Mouse (Mus musculus): ENCODE data around the gene Idh3g. TPM values are rescaled to one million over a fixed set of nuclear protein-coding genes. Genes with fewer than 3 reads are reported as not detected.
"Not testable (repeated sequence)": the region's sequence is repeated elsewhere in the genome, so short reads cannot be mapped to it uniquely, and the experiment has no call there.

The Idh3g gene
- polyA plus RNA-seq, 1 experiment from 2014 or later, result 258 TPM

GRCm38 (mm10) chrX:73744774-73745481 is 41.8 kb downstream of the Idh3g start:
- Histone ChIP-seq H3K4me3 (no peak overlapping the region), H3K4me1 (no peaks in the 10 kb centered on the region), H3K9me3 (no peaks in the 10 kb centered on the region), H3K27me3 (replicated peaks) (no peaks in the 10 kb centered on the region), H3K9ac (no peak overlapping the region), H3K4me2 (no peak overlapping the region), H3K27ac (no peak overlapping the region), H3K36me3 (replicated peaks) (no peaks in the 10 kb centered on the region)
- WGBS, result 88% methylated on average over 1 of the region's 1 CpGs
- ATAC-seq (replicated peaks), result no peak

GRCm38 (mm10) chrX:73739841-73740240 is 46.9 kb downstream of the Idh3g start:
- not testable (repeated sequence) for H3K36me3 ChIP-seq (replicated peaks); H3K9me3 ChIP-seq; H3K27ac ChIP-seq; H3K4me1 ChIP-seq; H3K4me2 ChIP-seq; ATAC-seq (replicated peaks); H3K4me3 ChIP-seq; H3K9ac ChIP-seq; H3K27me3 ChIP-seq (replicated peaks)
- WGBS, result 93% methylated on average over 7 of the region's 7 CpGs

DNA sequence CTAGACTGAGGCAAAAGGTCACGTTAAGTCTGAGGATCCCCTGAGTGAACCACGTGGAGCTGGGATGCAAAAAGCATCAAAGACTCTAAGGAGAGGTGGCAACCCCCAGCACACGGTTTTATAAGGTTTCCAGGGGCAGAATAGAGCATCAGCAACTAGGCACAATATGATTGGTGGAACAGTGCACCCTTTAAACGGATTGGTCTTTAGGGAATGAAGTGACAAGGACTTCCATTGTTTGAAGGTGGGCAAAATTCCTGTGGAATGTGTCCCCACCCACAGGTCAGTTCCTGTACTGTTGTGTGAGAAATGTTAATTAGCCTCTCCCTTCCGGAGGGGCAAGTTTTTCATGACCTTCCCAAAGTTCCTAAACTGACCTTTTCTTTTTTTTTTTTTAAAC is 47.5 kb downstream of the Idh3g start:
- Histone ChIP-seq H3K9ac (no peak overlapping the region), H3K4me2 (no peak overlapping the region), H3K36me3 (replicated peaks) (no peaks in the 10 kb centered on the region), H3K27me3 (replicated peaks) (no peaks in the 10 kb centered on the region), H3K9me3 (no peaks in the 10 kb centered on the region), H3K4me1 (no peaks in the 10 kb centered on the region), H3K4me3 (no peak overlapping the region), H3K27ac (no peak overlapping the region)
- no peak for ATAC-seq (replicated peaks)
- 69% methylated on average over 5 of the region's 5 CpGs for WGBS

DNA sequence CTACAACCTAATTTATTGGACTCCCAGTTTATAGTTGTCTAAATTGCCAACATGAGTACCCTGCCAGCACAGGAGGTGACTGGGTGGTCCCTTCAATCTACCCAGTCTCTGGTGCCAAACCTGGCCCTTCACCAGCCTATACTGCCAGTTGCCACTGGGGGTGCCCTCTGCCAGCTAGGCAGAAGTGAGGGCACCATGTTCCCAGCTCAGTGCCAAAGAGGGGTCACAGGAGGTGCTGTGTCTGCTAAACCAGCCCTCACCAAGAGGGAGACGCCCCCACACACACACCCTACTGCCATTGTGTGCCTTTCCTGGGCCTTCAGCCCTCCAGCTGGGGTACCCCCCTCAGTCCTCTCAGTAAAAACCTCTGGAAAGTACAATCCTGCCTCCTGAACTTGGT is 48.5 kb downstream of the Idh3g start:
- H3K27me3 ChIP-seq (replicated peaks), result no peaks in the 10 kb centered on the region
- no peak overlapping the region for H3K4me3 ChIP-seq
- no peak overlapping the region for H3K27ac ChIP-seq
- no peak overlapping the region for H3K9ac ChIP-seq
- H3K9me3 ChIP-seq, result no peaks in the 10 kb centered on the region
- WGBS, result 89% methylated on average over 1 of the region's 1 CpGs
- no peaks in the 10 kb centered on the region for H3K4me1 ChIP-seq
- H3K36me3 ChIP-seq (replicated peaks), result no peaks in the 10 kb centered on the region
- no peak overlapping the region for H3K4me2 ChIP-seq
- ATAC-seq (replicated peaks), result no peak

DNA sequence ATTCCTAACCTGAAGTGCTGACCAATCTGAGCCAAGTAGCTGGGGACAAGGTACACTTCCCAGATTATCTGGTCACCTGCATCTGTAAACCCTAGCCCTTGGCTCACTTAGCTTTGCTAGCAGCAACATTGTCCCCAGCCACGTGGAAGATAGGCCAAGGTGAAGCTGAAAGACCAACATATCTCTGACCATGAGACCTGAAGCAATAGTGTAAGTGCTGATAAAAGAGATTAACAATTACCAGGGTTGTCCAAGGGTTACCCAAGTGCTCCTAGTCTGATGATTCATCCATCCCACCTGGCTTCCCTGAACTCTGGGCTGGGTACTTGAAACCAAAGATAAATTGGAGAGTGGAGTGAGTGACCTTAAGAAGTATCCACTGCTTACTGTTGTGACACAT is 55.8 kb downstream of the Idh3g start:
- ATAC-seq (replicated peaks), result no peak
- 64% methylated on average over 1 of the region's 1 CpGs for WGBS
- H3K27me3 ChIP-seq (replicated peaks), result no peaks in the 10 kb centered on the region

More for the DNA sequence above, 55.8 kb downstream of the Idh3g start:
- H3K9ac ChIP-seq, result no peak overlapping the region
- H3K9me3 ChIP-seq, result no peaks in the 10 kb centered on the region
- H3K4me2 ChIP-seq, result no peak overlapping the region
- no peaks in the 10 kb centered on the region for H3K36me3 ChIP-seq (replicated peaks)
- H3K4me3 ChIP-seq, result no peak overlapping the region
- no peaks in the 10 kb centered on the region for H3K4me1 ChIP-seq
- no peak overlapping the region for H3K27ac ChIP-seq

Other genes with a start within 250 kb of the Idh3g start
- 0.43 and 0.46 TPM in 2 replicates for gene Dusp9, start 147.5 kb downstream of the Idh3g start, polyA plus RNA-seq (2015; fragmentation: Nextera tagmentation; extraction: Ambion mirVana)
- 179 and 188 TPM in 2 replicates for gene Pnck, start 126.8 kb downstream of the Idh3g start, polyA plus RNA-seq (2015; fragmentation: Nextera tagmentation; extraction: Ambion mirVana)
- 6.6 and 7.4 TPM in 2 replicates for gene Slc6a8, start 113.7 kb downstream of the Idh3g start, polyA plus RNA-seq (2015; fragmentation: Nextera tagmentation; extraction: Ambion mirVana)
- gene Bcap31, start 70.7 kb downstream of the Idh3g start, polyA plus RNA-seq (2015; fragmentation: Nextera tagmentation; extraction: Ambion mirVana), result 112 and 115 TPM in 2 replicates
- gene Abcd1, start 70.3 kb downstream of the Idh3g start, polyA plus RNA-seq (2015; fragmentation: Nextera tagmentation; extraction: Ambion mirVana), result 12.8 and 13.5 TPM in 2 replicates
- gene Plxnb3, start 29.8 kb downstream of the Idh3g start, polyA plus RNA-seq (2015; fragmentation: Nextera tagmentation; extraction: Ambion mirVana), result 0.23 and 0.35 TPM in 2 replicates
- 1.6 and 2.1 TPM in 2 replicates for gene Srpk3, start 12.5 kb downstream of the Idh3g start, polyA plus RNA-seq (2015; fragmentation: Nextera tagmentation; extraction: Ambion mirVana)
- gene Ssr4, start 131 bp upstream of the Idh3g start, polyA plus RNA-seq (2015; fragmentation: Nextera tagmentation; extraction: Ambion mirVana), result 134 and 140 TPM in 2 replicates
- gene Pdzd4, start 38.1 kb upstream of the Idh3g start, polyA plus RNA-seq (2015; fragmentation: Nextera tagmentation; extraction: Ambion mirVana), result 5.6 and 5.9 TPM in 2 replicates
- gene Avpr2, start 105.2 kb upstream of the Idh3g start, polyA plus RNA-seq (2015; fragmentation: Nextera tagmentation; extraction: Ambion mirVana), result 0.17 and 0.30 TPM in 2 replicates
- gene L1cam, start 109.2 kb upstream of the Idh3g start, polyA plus RNA-seq (2015; fragmentation: Nextera tagmentation; extraction: Ambion mirVana), result 98.6 and 120 TPM in 2 replicates
- gene Arhgap4, start 135.0 kb upstream of the Idh3g start, polyA plus RNA-seq (2015; fragmentation: Nextera tagmentation; extraction: Ambion mirVana), result 4.0 and 4.6 TPM in 2 replicates
- gene Naa10, start 135.0 kb upstream of the Idh3g start, polyA plus RNA-seq (2015; fragmentation: Nextera tagmentation; extraction: Ambion mirVana), result 84.8 and 86.9 TPM in 2 replicates
- 10.9 and 11.1 TPM in 2 replicates for gene Renbp, start 144.0 kb upstream of the Idh3g start, polyA plus RNA-seq (2015; fragmentation: Nextera tagmentation; extraction: Ambion mirVana)
- 52.6 and 54.0 TPM in 2 replicates for gene Hcfc1, start 179.5 kb upstream of the Idh3g start, polyA plus RNA-seq (2015; fragmentation: Nextera tagmentation; extraction: Ambion mirVana)
- gene Irak1, start 237.0 kb upstream of the Idh3g start, polyA plus RNA-seq (2015; fragmentation: Nextera tagmentation; extraction: Ambion mirVana), result 44.0 and 48.7 TPM in 2 replicates

Measured in midbrain, embryonic 15.5 days (tissue).